In the genomic region with DNA sequence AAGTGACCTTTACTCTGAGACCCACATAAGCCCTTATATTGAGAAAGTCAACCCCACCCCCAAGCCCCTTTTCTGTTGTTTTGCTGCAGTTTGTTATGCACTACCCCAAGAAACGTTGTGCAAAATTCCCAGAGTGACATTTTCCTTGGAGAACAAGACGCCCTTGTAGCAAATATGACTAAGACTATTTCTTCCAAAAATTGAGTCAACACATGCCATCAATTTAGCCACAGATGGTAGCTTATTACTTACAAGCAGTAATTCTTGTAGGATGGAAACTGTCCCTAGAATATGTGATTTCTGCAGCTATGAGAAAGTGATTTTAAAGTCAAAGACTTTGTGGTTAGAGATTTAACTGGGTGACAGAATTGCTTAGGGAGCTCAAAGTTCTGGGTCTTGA, we compare ENCODE assay signal across 21 mouse cellular contexts. TPM values are rescaled to one million over a fixed set of nuclear protein-coding genes. Genes with fewer than 3 reads are reported as not detected.
DNase-seq lines count a peak whose midpoint lies in the region; ATAC-seq and TF ChIP-seq lines count a peak whose summit lies in the region.
"Had no signal": no experiment of that assay in that cellular context is flagged by ENCODE, and none has a peak within 500 bp of the region (broad histone marks: within the 10 kb centered on the region; RNA-seq: fewer than 3 reads in every experiment).

No protein-coding gene starts in this region.

- 56% methylated on average over 2 of the region's 2 CpGs for WGBS in forebrain, postnatal 0 days
- WGBS in forebrain, embryonic 14.5 days = 79% methylated on average over 2 of the region's 2 CpGs

- no peaks in the 10 kb centered on the region for H3K9me3 ChIP-seq in forebrain, postnatal 0 days (ENCODE audit: low read length)
- H3K9me3 ChIP-seq in forebrain, embryonic 14.5 days (replicated peaks; ENCODE audit: control insufficient read depth, low read length) = no peaks in the 10 kb centered on the region
- H3K9me3 ChIP-seq: embryonic facial prominence, embryonic 10.5 days; embryonic facial prominence, embryonic 12.5 days; forebrain, embryonic 13.5 days; G1E had no signal

- no peak overlapping the region for H3K27ac ChIP-seq in forebrain, postnatal 0 days (ENCODE audit: low read depth, low read length)
- no peak overlapping the region for H3K27ac ChIP-seq in forebrain, embryonic 14.5 days (ENCODE audit: low read depth, low read length)
- H3K27ac ChIP-seq in layer of hippocampus, adult 2 months = peak overlapping the region; percentile 93
- H3K27ac ChIP-seq: embryonic facial prominence, embryonic 10.5 days; embryonic facial prominence, embryonic 12.5 days; forebrain, embryonic 13.5 days had no signal

- ATAC-seq in forebrain, postnatal 0 days = no peak
- ATAC-seq in forebrain, embryonic 14.5 days = no peak
- ATAC-seq: activated CD4-positive, CD25-positive, alpha-beta regulatory T cell, adult 4 months; CD4-positive, CD25-positive, alpha-beta regulatory T cell, adult 4 months; forebrain, embryonic 13.5 days; forebrain, embryonic 16.5 days; Patski had no signal

- H3K4me2 ChIP-seq in forebrain, postnatal 0 days (ENCODE audit: low read depth) = no peak overlapping the region
- no peak overlapping the region for H3K4me2 ChIP-seq in forebrain, embryonic 14.5 days (ENCODE audit: low read length)
- H3K4me2 ChIP-seq: embryonic facial prominence, embryonic 12.5 days; forebrain, embryonic 13.5 days had no signal

- H3K9ac ChIP-seq in forebrain, postnatal 0 days = no peak overlapping the region
- H3K9ac ChIP-seq in forebrain, embryonic 14.5 days (ENCODE audit: low read length) = no peak overlapping the region
- H3K9ac ChIP-seq: embryonic facial prominence, embryonic 12.5 days; forebrain, embryonic 13.5 days had no signal

- H3K36me3 ChIP-seq in forebrain, postnatal 0 days (ENCODE audit: insufficient read depth) = no peaks in the 10 kb centered on the region
- no peaks in the 10 kb centered on the region for H3K36me3 ChIP-seq in forebrain, embryonic 14.5 days (ENCODE audit: control insufficient read depth, insufficient read depth, low read length)
- H3K36me3 ChIP-seq: embryonic facial prominence, embryonic 12.5 days; G1E had no signal

- no peak overlapping the region for H3K4me3 ChIP-seq in forebrain, postnatal 0 days (ENCODE audit: low read depth, low read length)
- no peak overlapping the region for H3K4me3 ChIP-seq in forebrain, embryonic 14.5 days (ENCODE audit: low read depth, low read length)
- H3K4me3 ChIP-seq in layer of hippocampus, adult 2 months = no peak overlapping the region
- H3K4me3 ChIP-seq: embryonic facial prominence, embryonic 10.5 days; embryonic facial prominence, embryonic 12.5 days; forebrain, embryonic 13.5 days had no signal

- TF ChIP-seq CTCF in forebrain, postnatal 0 days (IDR thresholded peaks at IDR 0.05; ENCODE audit: low read depth) = no peak
- TF ChIP-seq CTCF in layer of hippocampus, adult 2 months (conservative IDR thresholded peaks at IDR 0.05) = no peak

- peaks cover 13% of the 10 kb centered on the region for H3K4me1 ChIP-seq in forebrain, postnatal 0 days (ENCODE audit: insufficient read depth)
- H3K4me1 ChIP-seq in forebrain, embryonic 14.5 days (ENCODE audit: control insufficient read depth, insufficient read depth, low read length) = peaks cover 21% of the 10 kb centered on the region
- H3K4me1 ChIP-seq: embryonic facial prominence, embryonic 10.5 days had no signal

- peak; percentile 35 for DNase-seq in forebrain, postnatal 0 days
- DNase-seq in forebrain, embryonic 14.5 days (ENCODE audit: low spot score) = no peak
- DNase-seq in layer of hippocampus, adult 2 months (ENCODE audit: low spot score in 2 of 2) = peak in 1 of 2 experiments; percentile 63
- DNase-seq in layer of hippocampus, adult 11-12 months (ENCODE audit: low spot score) = no peak
- DNase-seq in right cerebral cortex, adult 18-20 months = peak; percentile 34
- no peak for DNase-seq in right cerebral cortex, postnatal 25 days
- DNase-seq in adrenal gland, adult 2 months = no peak
- DNase-seq: adrenal gland, postnatal 10 days; adrenal gland, postnatal 25 days; B cell, adult 2 months; cerebellum, adult 11-12 months; cerebellum, adult 9-10 months had no signal

- H3K27me3 ChIP-seq in forebrain, postnatal 0 days (ENCODE audit: insufficient read depth, low read length) = no peaks in the 10 kb centered on the region
- H3K27me3 ChIP-seq in forebrain, embryonic 14.5 days (replicated peaks; ENCODE audit: control insufficient read depth, insufficient read depth, low read length) = no peaks in the 10 kb centered on the region
- H3K27me3 ChIP-seq: CH12.LX; embryonic facial prominence, embryonic 12.5 days; forebrain, embryonic 13.5 days; Patski had no signal

RNA-seq across cellular contexts. Expression of a gene that starts 37.8 kb away (rescaled TPM):
- total RNA-seq in forebrain, postnatal 0 days (2014; rRNA removed) = 557 and 627 TPM in 2 replicates
- polyA plus RNA-seq in forebrain, postnatal 0 days (2015; fragmentation: Nextera tagmentation; extraction: Ambion mirVana) = 825 and 1,102 TPM in 2 replicates
- 438 and 505 TPM in 2 replicates for polyA plus RNA-seq in forebrain, embryonic 14.5 days (2014; fragmentation: Nextera tagmentation; extraction: Ambion mirVana)
- 1,000 to 10,000 TPM; 2,581 to 2,789 TPM for total RNA-seq in layer of hippocampus, adult 2 months (2021)
- 1,000 to 10,000 TPM in 1 of 2 experiments, 100 to 1,000 TPM in 1; 895 to 1,063 TPM for total RNA-seq in adrenal gland, adult 2 months (2021)
- 299 and 315 TPM in 2 replicates for polyA plus RNA-seq in adrenal gland, adult 2 months (2012; rRNA removed)
- polyA plus RNA-seq: G1E had no signal

Comparison
In these comparisons a context has a peak if more than half of its experiments do, and no peak if none do; other contexts are left out.
1. DNase-seq: peak in forebrain, postnatal 0 days (single experiment) and right cerebral cortex, adult 18-20 months (single experiment); none in forebrain, embryonic 14.5 days (single experiment), layer of hippocampus, adult 11-12 months (single experiment), right cerebral cortex, postnatal 25 days (single experiment) and adrenal gland, adult 2 months (single experiment).